Mouse (Mus musculus): ENCODE measurements around the gene Pgs1.

DNA sequence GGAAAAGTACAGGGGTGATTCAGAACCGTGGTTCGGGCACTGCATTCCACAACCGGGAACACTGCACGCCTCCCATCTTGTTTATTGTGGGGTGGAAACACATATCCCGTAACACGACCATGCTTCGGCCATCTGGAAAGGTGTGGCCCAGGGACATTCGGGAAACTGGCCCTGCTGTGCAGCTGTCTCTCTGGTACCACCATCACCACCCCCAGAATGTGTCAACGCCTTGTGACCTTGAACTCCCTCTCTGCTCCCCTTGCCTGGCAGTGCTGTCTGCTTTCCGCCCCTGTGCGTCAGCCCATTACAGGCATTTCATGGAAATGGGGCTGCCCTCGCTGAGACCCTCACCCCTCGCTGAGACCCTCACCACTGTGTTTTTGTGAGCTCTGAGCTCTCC is 48.3 kb downstream of the Pgs1 start:
- TF ChIP-seq CTCF (conservative IDR thresholded peaks at IDR 0.05; ENCODE audit: low read length) (no peak), POU5F1 (IDR thresholded peaks at IDR 0.05; ENCODE audit: borderline replicate concordance, low read length) (no peak), NANOG (IDR thresholded peaks at IDR 0.05; ENCODE audit: borderline replicate concordance, low read length) (no peak)

All from E14TG2a.4 (cell line).